Mouse (Mus musculus) thymus, adult 2 months (tissue): ENCODE measurements at regions not wholly inside any gene's neighbourhood (a gene's known extent, or its start where the extent isn't known, plus 50 kb on each side); places are given as distances from the start of the nearest gene placed in this dataset.

Experiments
- CTCF ChIP-seq: fragments of 200-500 bp; IDR thresholded peaks from 2 replicates; pipeline ENCODE4 v1.5.1; 2012; ENCODE audit warnings: mild to moderate bottlenecking, control low read depth, low read length, moderate library complexity, borderline replicate concordance; ENCODE audit not compliant: control insufficient read depth, poor library complexity, insufficient read depth; ENCODE audit errors: extremely low read depth
- POLR2A ChIP-seq: fragments of 200-500 bp; IDR thresholded peaks from 2 replicates; pipeline ENCODE4 v1.6.1; 2012; ENCODE audit warnings: mild to moderate bottlenecking, low read length, control low read depth, moderate library complexity; ENCODE audit not compliant: control insufficient read depth, poor library complexity, insufficient read depth; ENCODE audit errors: extremely low read depth

- TF ChIP-seq CTCF (no peak), POLR2A (no peak)
Measured at GRCm38 (mm10) chr10:111579481-111579880, 73.4 kb downstream of the Phlda1 start.
